Mouse (Mus musculus) small intestine, adult 2 months (tissue): ENCODE measurements around the gene Tbccd1. TPM values are rescaled to one million over a fixed set of nuclear protein-coding genes. Genes with fewer than 3 reads are reported as not detected.

ENCODE experiments used
- H3K27ac ChIP-seq: fragments of 200-500 bp; 2 replicates; pipeline ENCODE4 v1.5.1; 2012; ENCODE audit warnings: low read depth, low read length, control low read depth, inconsistent platforms; ENCODE audit not compliant: insufficient read depth
- H3K27me3 ChIP-seq: fragments of 200-500 bp; 2 replicates; pipeline ENCODE4 v1.6.1; 2012; ENCODE audit warnings: mild to moderate bottlenecking, moderate library complexity, low read length, inconsistent platforms; ENCODE audit not compliant: control insufficient read depth, insufficient read depth
- H3K36me3 ChIP-seq: fragments of 200-500 bp; 2 replicates; pipeline ENCODE4 v1.6.1; 2012; ENCODE audit warnings: mild to moderate bottlenecking, low read length, control low read depth, inconsistent platforms; ENCODE audit not compliant: control insufficient read depth, insufficient read depth
- H3K4me1 ChIP-seq: fragments of 200-500 bp; 2 replicates; pipeline ENCODE4 v1.6.1; 2012; ENCODE audit warnings: low read length, inconsistent platforms, mixed read lengths; ENCODE audit not compliant: control insufficient read depth, insufficient read depth, insufficient read length
- H3K4me3 ChIP-seq: fragments of 200-500 bp; 2 replicates; pipeline ENCODE4 v1.5.1; 2012; ENCODE audit warnings: low read depth, mild to moderate bottlenecking, control low read depth, inconsistent platforms, low read length, moderate library complexity
- CTCF ChIP-seq: fragments of 200-500 bp; IDR thresholded peaks from 2 replicates; pipeline ENCODE4 v1.5.1; 2012; ENCODE audit warnings: low read depth, mild to moderate bottlenecking, control low read depth, inconsistent platforms, low read length, moderate library complexity, mixed read lengths; ENCODE audit not compliant: insufficient replicate concordance, insufficient read length; ENCODE audit errors: extremely low read depth
- POLR2A ChIP-seq: fragments of 200-500 bp; IDR thresholded peaks from 2 replicates; pipeline ENCODE4 v1.6.1; 2012; ENCODE audit warnings: low read depth, mild to moderate bottlenecking, control low read depth, inconsistent platforms, low read length, moderate library complexity
- WGBS: fragments of 180-500 bp; shearing (Covaris S2); methylation state at CpG from one replicate; pipeline ENCODE4 v1.1.7; 2018; 5-methylcytosine and 5-hydroxymethylcytosine counted together
- polyA plus RNA-seq: library from polyadenylated mRNA; depleted of rRNA; stranded (reverse); fragments of >200 nt; gene quantifications from 2 replicates; pipeline ENCODE4 v1.2.3, GENCODE M21; 2012; rRNA removed

Tbccd1 gene
- 2.7 and 5.1 TPM in 2 replicates for polyA plus RNA-seq

DNA sequence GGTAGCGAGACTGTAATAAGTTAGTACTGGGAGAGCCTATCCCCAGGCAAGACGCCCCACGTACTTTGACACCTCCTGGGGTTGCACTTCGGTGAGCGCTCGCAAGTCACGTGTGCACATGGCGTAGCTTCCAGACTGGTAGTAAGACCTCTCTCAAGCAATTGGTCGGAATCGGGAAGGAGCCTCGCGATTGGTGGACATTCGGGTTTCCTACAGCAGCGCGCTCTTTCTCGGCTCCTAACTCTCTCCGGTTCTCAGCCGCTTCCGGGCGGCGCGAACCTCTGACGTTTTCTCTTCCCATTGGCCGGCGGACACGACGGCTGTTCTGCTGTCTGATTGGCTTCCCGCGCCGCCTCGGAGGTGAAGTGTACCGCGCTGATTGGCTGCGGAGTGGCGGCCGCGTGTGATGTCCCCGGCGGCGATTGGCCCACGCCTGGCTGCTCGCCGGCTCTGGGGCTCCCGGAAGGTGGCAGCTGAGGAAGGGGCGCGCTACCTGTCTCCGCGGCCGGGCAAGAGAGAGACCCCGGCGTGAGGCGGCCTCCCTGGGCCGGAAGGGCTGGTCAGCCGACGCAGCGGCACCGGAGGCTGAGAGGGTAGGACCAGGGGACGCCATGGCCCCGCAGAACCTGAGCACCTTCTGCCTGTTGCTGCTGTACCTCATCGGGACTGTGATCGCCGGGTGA lies at the start of gene Tbccd1, which contains the start of gene Dnajb11:
Gene Tbccd1, minus strand, starts transcription at position 239 of the 683 bp plus-strand sequence.
Gene Dnajb11, plus strand, starts transcription at position 415 of the 683 bp plus-strand sequence.
- Histone ChIP-seq H3K36me3 (peaks cover 7% of the 10 kb centered on the region), H3K27ac (peak within 1 kb of the TSS; percentile 92), H3K4me1 (no peaks in the 10 kb centered on the region), H3K27me3 (no peaks in the 10 kb centered on the region), H3K4me3 (peak within 1 kb of the TSS; percentile 89)
- TF ChIP-seq POLR2A (peak; percentile 84), CTCF (no peak)
- under 1% methylated on average over 62 of the region's 62 CpGs for WGBS

DNA sequence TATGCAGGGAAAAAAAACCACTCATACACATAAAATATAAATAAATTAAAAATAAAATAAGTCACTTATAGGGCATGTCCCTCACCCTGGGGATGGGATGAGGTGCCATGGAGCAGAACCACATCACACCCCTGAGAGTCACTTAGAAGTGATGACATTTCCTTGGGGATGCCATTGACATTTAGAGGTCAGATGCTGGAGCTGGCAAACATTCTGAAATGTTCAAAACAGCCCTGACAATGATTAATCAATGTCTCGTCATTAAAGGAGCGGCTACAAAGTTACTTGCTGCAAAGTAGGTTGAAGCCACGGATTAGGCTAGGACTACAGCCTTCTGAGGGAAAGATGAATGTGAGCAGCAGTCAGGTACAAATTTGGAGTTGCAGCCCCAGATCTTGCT lies 43.9 kb upstream of the Tbccd1 start:
- Histone ChIP-seq H3K4me1 (no peaks in the 10 kb centered on the region), H3K36me3 (no peaks in the 10 kb centered on the region), H3K27ac (no peak overlapping the region), H3K4me3 (no peak overlapping the region), H3K27me3 (no peaks in the 10 kb centered on the region)
- TF ChIP-seq CTCF: no peak
- no peak for TF ChIP-seq POLR2A
- 53% methylated on average over 3 of the region's 3 CpGs for WGBS

DNA sequence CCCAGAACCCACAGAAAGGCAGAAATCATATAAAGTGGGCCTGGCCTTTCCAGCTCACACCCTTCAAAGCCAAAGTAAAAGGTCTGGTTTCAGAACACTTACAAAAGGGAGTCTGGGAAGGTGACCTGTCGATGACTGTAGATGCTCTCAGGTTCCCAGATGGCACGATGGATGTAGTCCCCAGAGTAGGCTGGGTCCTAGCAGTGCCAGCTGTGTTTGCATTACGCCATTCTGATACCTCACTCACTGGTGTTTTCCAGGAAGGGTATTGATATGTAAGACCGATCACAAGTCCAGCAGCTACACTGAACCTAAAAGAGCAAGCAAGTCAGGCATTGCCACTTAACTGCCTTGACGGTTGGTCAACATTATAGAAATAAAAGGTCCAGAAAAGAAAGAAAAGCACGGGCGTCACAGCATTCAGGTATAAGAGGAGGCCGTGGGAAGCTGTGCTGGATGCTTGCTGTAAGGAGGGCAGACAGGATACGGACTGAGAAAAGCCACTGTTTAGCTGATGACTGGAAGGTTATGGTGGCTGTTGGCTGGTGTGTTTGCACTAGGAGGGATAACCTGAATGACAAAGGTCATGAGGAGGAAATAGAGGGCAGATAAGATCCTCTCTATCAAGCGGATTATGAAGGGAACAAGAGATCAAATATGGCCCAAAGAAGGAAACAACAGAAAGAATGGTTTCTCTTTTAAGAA lies 42.5 kb upstream of the Tbccd1 start:
- no peak overlapping the region for H3K27ac ChIP-seq
- TF ChIP-seq POLR2A (no peak), CTCF (no peak)
- no peak overlapping the region for H3K4me3 ChIP-seq
- H3K27me3 ChIP-seq: no peaks in the 10 kb centered on the region
- no peaks in the 10 kb centered on the region for H3K36me3 ChIP-seq
- H3K4me1 ChIP-seq: no peaks in the 10 kb centered on the region
- WGBS: 54% methylated on average over 10 of the region's 10 CpGs

DNA sequence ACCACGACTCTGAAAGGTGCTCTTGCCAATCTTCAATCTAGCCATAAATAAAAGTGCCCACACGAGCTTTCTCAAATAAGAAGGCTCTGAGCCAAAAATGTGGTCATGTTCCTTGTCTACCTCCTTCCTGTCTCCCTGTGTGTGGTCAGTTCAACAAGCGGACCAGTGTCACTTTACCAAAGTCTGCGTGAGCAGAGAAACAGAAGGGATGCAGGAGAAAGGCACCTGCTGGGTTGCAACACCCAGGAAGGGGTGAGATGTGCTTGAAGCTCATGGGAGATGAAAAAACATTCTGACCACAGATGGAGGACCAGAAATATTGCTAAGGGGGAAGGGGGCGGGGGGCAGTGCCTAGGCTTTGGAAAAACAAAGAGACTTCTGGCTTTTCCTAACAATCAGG lies 41.9 kb upstream of the Tbccd1 start:
- H3K36me3 ChIP-seq: no peaks in the 10 kb centered on the region
- H3K4me3 ChIP-seq: no peak overlapping the region
- H3K4me1 ChIP-seq: no peaks in the 10 kb centered on the region
- no peaks in the 10 kb centered on the region for H3K27me3 ChIP-seq
- no peak for TF ChIP-seq POLR2A
- no peak for TF ChIP-seq CTCF
- no peak overlapping the region for H3K27ac ChIP-seq
- WGBS: 50% methylated on average over 5 of the region's 5 CpGs

DNA sequence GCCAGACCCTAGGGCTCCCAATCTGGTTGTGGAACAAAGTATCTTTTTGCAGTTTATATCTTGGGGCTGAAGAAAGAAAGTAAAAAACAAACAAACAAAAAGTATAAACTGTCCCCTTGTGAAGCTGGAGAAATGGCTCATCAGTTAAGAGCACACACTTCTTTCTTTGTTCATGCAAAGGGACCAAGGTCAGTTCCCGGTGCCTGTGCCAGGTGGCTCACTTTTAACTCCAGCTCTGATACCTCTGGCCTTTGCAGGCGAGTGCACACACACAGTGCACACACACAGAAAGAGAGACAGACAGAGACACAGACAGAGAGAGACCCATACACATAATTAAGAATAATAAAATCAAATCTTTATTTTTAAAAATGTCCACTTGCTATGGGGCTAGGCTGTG lies 39.1 kb upstream of the Tbccd1 start:
- H3K4me3 ChIP-seq: no peak overlapping the region
- H3K27me3 ChIP-seq: no peaks in the 10 kb centered on the region
- no peaks in the 10 kb centered on the region for H3K4me1 ChIP-seq
- TF ChIP-seq CTCF: no peak
- 24% methylated on average over 2 of the region's 2 CpGs for WGBS
- no peak overlapping the region for H3K27ac ChIP-seq
- no peaks in the 10 kb centered on the region for H3K36me3 ChIP-seq

DNA sequence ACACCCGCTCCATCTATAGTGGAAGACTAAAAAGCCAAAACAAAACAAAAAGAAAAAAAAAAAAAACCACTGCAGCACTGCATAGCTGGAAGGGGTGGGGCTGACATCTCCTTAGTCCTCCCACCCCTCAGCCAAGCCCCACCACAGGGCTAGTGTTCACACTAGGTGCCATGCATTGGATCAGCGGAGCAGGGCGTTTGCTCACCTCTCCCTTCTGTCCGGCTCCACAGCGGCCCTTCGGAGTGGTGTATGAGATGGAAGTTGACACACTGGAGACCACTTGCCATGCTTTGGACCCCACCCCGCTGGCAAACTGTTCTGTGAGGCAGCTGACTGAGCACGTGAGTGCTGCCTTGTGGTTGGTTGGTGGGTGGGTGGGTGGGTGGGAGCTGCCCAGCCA lies 36.6 kb upstream of the Tbccd1 start:
- no peaks in the 10 kb centered on the region for H3K36me3 ChIP-seq
- no peaks in the 10 kb centered on the region for H3K27me3 ChIP-seq
- H3K4me1 ChIP-seq: no peaks in the 10 kb centered on the region
- TF ChIP-seq POLR2A: no peak
- TF ChIP-seq CTCF: no peak
- H3K27ac ChIP-seq: no peak overlapping the region
- no peak overlapping the region for H3K4me3 ChIP-seq
- WGBS: 73% methylated on average over 8 of the region's 8 CpGs

DNA sequence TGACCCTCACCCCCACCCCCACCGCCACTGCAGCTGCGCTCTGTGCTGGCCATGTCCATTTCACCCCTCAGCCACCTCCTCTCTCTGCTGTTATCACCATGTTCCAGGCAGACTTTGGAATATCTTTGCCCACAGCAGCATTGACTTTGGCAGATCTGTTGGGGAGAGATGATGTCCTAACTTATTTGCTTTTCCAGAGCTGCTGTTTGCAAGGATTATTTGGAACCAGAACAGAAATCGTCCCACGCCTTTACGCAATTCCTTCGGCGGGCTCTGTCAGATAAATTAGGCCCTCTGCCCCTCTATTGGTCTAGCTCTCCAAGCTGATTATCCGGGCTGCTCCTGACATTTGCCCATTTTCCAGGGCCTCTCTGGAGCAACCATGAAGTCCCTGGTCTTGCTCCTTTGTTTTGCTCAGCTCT lies 34.3 kb upstream of the Tbccd1 start:
- no peak overlapping the region for H3K4me3 ChIP-seq
- 75% methylated on average over 8 of the region's 8 CpGs for WGBS
- H3K4me1 ChIP-seq: no peaks in the 10 kb centered on the region
- H3K27ac ChIP-seq: no peak overlapping the region
- no peak for TF ChIP-seq POLR2A
- TF ChIP-seq CTCF: no peak
- no peaks in the 10 kb centered on the region for H3K36me3 ChIP-seq
- H3K27me3 ChIP-seq: no peaks in the 10 kb centered on the region
